Mouse (Mus musculus): ENCODE results near the gene Syvn1.

- TF ChIP-seq POLR2A (IDR thresholded peaks at IDR 0.05; ENCODE audit: extremely low read depth, insufficient read depth, low read length) (no peak), CTCF (IDR thresholded peaks at IDR 0.05; ENCODE audit: low read depth, low read length) (no peak)
Observed at GRCm38 (mm10) chr19:6056696-6057095, 10.3 kb downstream of the Syvn1 start.

Data from liver, adult 2 months (tissue).